Mouse (Mus musculus) urinary bladder, postnatal 10 days (tissue): ENCODE data around the gene Eif4a1.

Source experiments
- DNase-seq: peaks from one replicate; pipeline ENCODE4 v3.0.0; 2022; ENCODE audit warnings: low spot score

Eif4a1 gene

DNA sequence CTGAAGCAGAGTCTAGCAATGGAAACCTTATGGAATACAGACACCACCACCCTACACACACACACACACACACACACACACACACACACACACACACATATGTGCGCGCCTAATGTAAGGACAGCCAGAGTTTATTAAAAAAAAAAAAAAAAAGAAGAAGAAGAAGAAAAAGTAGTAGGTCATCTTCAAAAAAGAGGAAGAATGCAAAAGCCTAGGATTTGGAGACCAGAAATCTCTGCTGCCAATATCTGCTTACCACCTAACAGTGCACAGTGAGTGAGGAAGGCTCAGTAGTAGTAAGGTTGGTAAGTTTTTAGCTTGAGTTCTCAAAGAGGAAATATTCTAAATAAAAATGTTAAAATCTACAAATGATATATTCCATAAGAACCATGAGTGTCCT lies 6.9 kb upstream of the Eif4a1 start:
- no peak for DNase-seq

DNA sequence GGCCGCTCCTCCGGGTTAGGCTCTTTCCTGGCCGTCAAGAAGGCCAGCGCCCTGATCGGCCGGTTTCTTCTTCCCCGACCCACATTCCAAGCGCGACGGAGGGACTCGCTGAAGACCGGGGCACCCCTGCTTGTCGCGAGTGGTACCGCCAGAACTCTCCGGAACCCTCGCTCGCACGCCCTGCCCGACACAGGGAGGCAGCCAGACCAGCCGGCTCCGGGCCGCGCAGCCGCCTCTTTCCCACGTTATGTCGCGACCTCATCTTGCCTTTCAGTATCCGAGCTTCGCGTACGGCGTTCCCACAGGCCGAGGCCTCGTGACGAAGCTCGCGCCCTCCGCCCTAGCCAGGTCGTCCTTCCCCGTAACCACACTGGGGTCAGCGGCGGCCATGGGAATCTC lies 498 bp downstream of the Eif4a1 start:
- DNase-seq: no peak

DNA sequence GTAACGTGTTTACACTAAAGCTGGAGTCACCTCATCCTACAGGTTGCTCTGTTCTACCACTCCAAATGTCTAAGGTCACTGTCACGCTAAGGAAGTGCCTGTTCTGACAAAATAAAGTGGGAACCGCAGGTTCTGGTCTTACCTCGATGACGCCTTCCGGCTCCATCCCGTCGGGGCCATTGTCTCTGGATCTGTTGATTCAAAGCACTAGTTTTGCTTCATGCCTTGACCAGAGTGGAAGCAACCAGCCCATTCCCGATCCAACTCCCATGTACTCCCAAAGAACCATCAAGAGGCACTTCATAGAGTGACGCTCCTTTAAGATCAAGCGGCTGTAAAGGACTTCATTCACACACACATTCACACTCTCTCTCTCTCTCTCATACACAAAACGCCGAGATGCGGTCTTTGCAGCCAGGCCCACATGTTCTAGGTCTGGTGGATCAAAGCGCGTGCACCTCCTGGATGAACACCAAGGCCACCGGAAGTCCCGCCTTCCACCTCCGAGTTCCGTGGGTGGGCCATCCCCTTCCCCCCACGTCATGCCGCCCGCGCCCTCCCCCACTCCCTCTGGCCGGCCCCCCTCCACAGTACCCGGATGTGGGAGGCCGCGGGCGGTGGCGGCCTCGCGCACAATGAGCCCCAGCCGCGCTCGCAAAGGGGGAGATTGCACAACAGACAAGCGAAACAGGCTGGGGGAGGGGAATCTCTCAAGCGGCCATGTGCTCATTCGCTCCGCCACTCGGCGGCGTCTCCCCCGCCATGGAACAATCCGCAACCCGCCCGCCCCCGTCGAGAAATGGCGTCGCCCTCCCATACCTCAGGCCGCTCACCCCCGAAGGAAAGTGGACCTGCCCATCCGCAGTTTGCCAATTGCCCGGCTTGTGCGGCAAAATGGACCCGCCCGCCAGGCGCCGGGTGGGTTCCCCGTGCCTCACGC lies 1.2 kb downstream of the Eif4a1 start:
- DNase-seq: peak; percentile 83

DNA sequence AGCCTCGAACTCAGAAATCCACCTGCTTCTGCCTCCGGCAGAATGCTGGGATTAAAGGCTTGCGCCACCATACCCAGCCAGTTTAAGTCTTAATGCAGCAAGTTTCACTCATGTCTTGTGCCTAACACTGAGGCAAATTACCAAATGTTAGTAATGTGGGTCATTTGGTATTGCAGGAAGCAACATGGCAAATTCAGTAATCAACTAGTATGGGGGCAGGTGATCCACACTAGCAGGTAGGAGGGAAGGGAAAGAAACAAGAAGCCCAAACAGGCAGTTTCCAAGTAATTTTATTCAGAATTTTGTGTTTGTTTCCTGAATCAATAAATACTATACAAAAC lies 5.6 kb downstream of the Eif4a1 start:
- no peak for DNase-seq

DNA sequence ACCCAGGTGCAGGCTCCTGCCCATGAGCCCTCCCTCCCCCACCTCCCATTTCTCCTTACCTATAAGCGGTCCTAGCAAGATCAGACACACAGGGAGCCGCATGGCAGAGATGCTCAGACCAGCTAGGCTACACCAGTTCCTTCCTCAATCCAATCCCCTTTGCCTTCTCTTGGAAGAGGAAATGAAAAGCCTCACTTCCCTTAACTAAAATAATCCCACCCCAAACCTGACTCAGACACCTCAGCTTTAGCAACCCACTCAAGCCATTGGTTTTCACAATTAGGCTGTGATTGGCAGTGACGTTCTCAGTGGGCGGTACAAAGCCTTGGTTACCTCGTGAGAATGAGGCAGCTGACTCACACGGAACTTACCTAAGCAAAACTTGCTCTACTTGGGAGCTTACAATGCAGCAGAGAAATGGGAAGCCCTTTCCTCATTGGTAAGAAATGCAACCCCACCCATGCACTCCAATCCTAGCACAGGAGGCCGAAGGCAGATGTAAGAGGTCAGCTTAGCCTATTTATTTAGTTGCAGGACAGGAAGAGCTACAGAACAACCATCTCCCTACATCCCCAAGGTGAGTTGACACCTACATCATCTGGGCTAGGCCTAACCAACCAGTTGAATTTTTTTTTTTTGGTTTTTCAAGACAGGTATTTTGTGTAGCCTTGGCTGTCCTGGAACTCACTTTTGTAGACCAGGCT lies 6.1 kb downstream of the Eif4a1 start, which contains the start of gene Cd68:
TSS of gene Cd68 (minus strand) at position 193 of the 704 bp plus-strand sequence.
- DNase-seq: no peak

DNA sequence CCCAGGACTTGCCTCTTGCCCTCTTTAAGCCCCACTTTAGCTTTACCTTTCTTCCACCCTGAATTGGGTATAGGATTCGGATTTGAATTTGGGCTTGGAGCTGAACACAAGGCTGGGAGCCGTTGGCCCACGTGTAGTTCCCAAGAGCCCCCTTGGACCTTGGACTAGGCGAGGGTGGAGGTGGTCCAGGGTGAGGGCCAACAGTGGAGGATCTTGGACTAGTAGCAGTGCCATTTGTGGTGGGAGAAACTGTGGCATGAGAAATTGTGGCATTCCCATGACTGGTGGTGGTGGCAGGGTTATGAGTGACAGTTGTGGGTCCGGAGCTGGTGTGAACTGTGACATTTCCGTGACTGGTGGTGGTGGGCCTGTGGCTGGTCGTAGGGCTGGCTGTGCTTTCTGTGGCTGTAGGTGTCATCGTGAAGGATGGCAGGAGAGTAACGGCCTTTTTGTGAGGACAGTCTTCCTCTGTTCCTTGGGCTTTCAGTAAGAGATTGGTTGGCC lies 6.7 kb downstream of the Eif4a1 start:
- DNase-seq: no peak

DNA sequence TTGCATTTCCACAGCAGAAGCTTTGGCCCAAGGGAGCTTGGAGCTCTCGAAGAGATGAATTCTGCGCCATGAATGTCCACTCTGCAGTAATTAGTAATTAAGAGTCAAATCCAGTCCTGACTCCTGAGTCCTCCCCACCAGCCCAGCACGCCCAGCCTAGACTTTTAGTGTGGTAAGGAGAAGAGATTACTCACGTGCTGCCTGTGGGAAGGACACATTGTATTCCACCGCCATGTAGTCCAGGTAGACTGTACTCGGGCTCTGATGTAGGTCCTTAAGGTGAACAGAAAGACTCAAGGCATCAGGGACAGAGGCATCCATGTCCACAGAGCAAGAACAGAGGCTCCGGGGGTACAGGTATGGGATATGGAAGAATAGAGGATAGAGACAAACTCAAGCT lies 7.4 kb downstream of the Eif4a1 start:
- DNase-seq: no peak

DNA sequence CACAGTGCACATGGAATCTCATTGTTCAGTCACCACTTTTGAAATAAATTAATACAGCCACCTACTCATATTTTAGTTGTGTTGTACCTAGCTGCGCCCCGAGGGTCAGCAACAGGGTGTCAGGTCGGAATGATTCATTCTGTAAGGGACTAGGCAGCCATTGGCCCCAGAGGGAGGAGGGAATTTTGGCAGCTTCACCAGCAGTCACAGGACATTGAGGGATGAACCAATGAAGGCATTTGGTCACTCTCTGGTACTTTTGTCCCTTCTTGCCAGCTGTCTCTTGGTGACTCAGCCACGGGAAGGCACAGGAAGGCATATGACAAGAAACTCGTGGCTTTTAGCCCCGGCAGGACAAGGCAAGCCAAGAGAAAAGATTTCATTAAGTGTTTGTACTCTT lies 8.4 kb downstream of the Eif4a1 start:
- DNase-seq: no peak

DNA sequence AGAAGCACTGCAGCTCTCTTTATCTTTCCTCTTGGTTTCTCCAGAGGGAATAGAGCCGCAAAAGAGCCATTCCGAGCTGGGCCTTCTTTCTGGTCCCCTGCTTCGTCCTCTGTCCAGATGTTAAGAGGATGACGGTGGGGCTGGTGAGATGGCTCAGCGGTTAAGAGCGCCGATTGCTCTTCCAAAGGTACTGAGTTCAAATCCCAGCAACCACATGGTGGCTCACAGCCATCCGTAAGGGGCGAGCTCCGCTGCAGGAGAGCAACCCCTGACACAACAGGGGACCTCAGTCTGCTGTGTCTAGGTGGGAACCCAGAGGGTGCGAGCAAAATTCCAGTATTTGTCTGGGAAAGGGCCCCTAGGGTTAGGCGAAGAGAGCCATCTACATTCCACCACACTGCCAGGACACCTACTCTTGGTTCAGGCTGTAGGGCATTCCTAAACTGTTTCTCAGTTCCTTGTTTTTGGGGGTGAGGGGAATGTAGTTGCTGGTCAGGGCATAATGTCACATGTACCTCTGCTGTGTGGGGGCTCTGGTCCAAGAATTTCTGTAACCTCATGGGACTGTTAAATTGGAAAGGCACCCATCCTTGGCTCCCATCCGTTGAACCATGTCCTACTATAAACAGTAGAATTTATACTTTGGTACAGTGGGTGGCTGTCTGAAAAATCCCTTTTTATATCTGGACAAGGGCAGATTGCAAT lies 9.1 kb downstream of the Eif4a1 start:
- no peak for DNase-seq

DNA sequence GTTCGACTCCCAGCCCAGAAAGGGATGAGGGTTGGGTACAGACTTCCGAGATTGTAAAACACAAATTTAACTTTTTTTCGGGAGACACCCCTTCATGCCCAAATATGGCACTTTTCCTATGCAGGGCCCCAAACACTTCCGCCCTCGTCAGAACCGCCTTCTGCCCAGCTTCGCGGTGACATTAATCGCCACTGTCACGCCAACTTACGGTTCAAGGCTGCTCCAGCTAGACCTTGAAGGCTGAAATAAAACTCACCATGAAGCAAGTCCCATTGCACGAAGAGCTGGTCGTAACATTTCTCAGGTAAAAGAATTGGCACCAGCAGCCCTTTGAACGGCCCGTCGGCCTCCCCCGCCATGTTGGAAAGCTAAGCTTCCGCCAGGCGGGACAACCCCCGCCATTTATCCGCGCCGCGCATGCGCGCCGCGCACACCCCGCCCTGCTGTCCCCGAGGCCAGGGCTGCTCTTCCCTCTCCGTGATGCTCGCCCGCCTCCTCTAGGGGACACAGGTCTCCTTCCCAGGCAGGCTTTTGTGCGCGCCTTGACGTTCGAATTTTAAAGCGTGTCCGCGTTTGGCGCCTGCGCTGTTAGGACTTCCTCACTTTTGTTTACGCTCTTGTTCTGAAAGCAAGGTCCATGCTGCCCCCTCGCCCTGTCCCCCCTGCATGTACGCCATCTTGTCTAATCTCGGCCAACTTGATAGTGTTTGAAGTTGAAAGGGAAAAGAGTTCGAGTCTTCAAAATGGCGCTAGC lies 9.8 kb downstream of the Eif4a1 start, which contains the start of gene Mpdu1:
TSS of gene Mpdu1 (minus strand) at position 430 of the 754 bp plus-strand sequence.
- DNase-seq: peak; percentile 77

DNA sequence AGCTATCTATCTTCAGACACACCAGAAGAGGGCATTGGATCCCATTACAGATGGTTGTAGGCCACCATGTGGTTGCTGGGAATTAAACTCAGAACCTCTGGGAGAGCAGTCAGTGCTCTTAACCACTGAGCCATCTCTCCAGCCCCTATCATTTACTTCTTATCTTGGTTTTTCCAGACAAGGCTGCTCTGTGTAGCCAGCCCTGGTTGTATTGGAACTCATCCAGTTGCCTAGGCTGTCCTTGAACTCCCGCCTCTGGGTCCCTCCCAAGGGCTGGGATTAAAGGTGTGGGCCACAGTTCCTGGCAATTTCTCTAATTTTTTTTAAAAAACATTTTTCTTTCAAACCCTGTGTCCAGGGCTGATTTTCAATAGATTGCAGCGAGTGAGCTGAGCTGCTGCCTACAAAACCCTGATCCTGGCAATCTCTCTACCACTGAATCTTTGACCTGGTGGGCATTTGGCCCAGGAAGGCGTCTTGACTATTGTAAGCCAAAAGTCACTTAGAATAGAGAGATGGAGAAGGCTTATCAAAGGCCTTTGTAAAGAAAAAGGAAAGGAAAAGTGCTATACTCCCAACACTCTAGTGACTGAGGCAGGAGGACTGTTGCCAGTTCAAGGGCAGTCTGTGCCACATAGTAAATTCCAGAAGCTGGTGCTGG lies 10.9 kb downstream of the Eif4a1 start:
- no peak for DNase-seq

DNA sequence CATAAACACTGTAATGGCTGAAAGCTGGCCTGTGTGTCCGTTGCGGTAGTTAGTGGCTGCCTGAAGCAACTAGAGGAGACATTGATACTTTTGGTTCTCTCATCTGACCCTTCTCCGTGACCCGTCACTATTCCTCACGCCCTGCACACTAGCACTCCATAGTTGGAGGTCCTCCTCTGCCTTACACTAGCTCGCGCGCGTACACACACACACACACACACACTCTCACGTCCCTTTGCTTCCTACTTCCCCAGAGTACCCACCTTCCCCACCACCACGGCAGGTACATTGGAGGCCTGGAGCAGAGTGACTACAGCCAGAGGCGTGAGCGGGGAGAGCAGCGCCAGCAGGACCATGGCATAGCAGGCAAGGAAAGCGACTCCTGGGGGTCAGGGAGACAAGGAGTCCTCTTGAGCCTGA lies 14.8 kb downstream of the Eif4a1 start:
- DNase-seq: no peak

DNA sequence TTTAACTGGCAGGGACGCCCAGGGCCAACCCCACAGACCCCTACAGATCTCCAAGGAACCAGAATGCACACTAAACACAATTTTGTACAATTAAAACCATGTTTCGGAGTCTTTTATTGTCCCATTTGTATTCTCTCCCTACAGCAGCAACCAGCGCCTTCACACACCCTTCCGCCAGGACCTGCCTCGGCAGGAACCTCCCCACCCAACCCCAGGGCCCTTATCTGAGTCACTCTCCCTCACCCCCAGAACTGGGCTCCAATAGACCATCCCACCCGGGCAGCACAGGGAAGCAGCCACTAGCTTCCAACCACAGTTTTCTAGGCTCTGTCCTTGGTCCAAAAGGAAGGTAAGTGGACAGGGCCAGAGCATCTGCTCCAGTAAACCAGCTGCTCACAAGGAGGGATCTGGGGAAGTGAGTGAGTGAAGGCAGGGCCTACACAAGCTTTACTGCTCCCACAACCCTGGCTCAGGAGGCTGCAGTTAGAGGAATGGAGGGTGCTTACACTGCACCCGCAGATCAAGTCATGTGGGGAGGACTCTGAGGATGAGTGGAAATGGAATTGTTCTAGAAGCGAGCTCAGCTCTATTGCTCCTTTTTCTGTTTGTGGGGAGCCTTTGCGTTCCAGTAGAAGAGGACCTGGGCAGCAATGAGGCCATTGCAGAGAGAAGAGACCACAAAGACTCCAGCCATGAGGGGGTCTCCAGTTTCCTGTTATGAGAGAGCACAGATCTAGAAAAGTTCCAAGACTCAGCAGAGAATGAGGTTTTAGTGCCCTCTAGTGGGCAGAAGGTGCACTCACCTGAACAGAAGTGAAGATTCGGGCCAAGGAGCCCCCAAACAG lies 15.4 kb downstream of the Eif4a1 start:
- DNase-seq: no peak

DNA sequence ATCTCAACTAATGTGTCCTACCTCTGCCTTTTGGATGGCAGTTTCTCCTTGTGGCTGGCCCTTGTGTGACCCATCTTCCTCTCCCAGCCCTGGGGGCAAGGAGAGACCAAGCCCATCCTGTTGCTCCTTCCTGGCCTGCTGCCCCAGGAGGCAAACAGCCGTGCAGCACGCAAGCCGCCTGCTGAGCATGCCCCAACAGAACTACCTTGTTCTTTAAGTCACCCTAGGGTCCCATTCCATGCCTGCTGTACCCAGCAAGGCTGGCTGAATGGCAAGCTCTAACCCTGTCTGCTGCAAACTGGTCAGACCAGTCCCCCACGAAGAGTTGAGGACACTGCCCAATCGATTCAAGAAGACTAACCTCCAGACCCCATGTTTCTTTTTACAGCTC lies 16.2 kb downstream of the Eif4a1 start:
- DNase-seq: no peak

DNA sequence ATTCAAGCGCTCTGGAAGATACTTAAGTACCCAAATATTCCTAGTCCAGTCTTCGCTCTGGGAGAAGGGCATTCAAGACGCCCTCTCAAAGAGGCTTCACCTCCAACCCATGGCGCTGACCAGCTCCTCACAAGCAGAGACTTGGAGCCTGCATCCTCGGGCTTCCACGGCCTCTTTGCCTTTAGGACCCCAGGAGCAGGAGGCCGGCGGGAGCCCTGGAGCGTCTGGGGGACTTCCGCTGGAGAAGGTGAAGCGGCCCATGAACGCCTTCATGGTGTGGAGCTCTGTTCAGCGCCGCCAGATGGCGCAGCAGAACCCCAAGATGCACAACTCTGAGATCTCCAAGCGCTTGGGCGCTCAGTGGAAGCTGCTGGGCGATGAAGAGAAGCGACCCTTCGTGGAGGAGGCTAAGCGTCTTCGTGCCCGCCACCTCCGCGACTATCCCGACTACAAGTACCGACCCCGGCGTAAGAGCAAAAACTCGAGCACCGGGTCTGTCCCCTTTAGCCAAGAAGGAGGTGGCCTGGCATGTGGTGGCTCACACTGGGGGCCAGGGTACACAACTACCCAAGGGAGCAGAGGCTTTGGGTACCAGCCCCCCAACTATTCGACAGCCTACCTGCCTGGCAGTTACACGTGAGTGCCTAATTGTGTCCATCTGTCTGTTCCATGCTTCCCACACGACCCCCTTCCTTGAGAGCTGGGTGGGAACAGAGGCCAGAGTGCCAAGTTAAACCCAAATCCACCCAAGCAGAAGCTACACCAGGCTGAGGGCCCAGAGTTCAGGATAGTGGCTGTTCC lies 16.8 kb downstream of the Eif4a1 start, which contains the start of gene Sox15:
TSS of gene Sox15 (plus strand) at position 51 of the 801 bp plus-strand sequence.
- no peak for DNase-seq

DNA sequence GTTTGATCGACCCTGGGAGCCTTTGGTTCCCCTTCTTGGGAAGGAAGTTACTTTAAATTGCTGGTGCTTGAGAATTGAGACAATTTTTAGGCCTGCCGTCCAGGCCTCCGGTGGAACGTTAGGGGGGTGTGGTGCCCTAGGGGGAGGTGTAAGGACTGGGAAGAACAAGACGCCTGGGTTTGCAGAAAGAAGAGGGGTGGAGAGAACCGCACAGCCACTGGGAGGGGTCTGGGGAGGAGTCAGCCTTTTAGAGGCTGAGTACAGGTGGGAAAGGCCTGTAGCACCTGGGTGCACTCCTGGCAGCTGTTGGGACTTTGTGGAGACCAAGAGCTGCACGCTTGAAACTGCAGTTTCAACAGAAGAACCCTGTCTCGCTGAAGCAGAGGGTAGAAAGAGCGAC lies 17.5 kb downstream of the Eif4a1 start:
- no peak for DNase-seq

DNA sequence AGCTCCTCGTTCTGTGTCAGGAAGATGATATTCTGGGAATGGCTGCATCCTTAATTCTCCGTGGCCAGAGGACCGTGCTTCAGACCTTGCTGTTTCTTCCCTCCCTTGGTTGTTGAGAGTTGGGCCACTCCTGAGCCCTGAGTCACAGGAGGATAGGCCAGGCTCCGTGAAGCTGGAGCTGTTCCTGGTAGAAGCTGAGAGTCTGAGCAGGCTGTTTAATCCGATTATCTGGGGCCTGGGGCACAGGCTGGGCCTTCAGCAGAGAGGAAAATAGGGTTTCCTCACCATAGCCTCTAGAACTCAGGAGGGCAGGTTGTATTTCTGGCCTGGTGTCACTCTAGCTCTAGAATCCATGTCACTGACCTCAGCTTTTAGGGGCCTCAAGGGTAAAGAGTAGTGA lies 18.8 kb downstream of the Eif4a1 start:
- DNase-seq: no peak

DNA sequence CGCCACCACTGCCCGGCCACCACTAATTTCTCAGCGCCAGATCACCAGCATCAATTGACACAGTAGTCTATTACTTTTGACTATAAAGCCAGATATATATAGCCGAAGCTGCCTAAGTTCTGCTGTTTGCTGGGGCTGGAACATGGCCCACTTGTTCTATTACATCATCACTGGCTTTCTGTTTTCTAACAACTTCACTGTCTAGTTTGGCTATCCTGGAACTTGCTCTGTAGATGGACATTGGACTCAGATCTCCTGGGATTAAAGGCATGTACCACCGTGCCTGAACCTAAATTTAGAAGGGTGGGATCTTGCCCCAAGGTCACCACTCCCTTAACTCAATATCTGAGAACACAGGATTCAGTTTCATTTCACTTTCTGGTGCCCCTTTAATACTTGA lies 26.4 kb downstream of the Eif4a1 start:
- no peak for DNase-seq

DNA sequence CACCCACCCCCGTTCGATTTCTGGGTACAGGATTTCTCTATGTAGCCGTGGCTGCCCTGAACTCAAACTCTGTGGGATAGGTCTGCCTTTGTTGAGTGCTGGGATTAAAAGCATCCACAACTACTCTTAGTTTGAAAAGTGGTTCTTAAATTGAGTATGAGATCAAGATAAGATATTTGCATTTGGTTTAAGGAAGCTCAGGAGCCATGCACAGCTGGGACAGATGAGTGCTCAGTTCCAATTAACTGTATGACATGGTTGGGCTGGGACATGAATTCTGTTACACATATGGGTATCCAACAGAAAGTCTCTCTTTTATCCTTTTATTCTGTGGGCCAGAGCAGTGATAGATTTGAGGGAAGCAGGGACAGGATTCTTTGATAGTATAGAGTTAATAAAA lies 36.8 kb downstream of the Eif4a1 start:
- no peak for DNase-seq
